ENCODE assay signal across 8 mouse cellular contexts in the genomic region with DNA sequence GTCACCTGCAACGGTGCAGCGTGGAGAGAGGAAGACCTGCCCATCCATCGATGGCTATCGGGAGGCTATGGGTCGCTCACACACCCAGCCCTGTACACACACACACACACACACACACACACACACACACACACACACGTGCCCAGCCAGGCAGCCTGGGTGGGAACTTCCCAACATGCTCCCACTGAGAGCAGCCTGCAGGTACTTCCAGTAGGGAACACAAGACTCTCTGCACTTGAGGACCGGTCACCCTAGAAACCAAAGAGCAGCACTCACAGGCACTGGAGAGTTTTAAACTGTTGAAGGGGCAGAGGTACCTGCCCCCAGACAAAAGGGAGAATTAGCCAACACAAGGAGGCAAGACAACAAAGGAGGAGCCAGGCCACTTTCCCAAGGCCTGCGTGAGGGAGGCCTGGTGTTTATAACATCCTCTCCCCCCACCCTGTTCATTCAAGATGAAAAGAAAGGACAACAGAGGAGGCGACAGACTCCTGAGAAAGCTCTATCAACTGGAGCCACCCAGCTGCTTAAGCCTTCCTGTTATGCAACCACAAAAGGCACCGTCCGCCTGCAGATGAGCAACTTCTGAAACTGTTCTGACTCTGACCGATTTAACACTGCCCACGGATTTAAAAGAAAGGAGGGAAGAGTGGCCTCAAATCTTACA.
DNase-seq lines count a peak whose midpoint lies in the region; ATAC-seq and TF ChIP-seq lines count a peak whose summit lies in the region.

No protein-coding gene starts in this region.

- H3K4me3 ChIP-seq in kidney, postnatal 0 days (replicated peaks; ENCODE audit: low read depth, low read length) = no peak overlapping the region
- H3K4me3 ChIP-seq in hindbrain, embryonic 13.5 days = peak overlapping the region; percentile 43; the same call in 1 of the 2 replicates
- H3K4me3 ChIP-seq in intestine, embryonic 15.5 days (replicated peaks) = no peak overlapping the region

- ATAC-seq in kidney, postnatal 0 days (replicated peaks; ENCODE audit: low FRiP score, low read depth) = no peak
- peak; percentile 86 for ATAC-seq in common myeloid progenitor, adult 5-6 weeks (replicated peaks; ENCODE audit: low read depth, poor library complexity, severe bottlenecking)
- no peak for ATAC-seq in hindbrain, embryonic 13.5 days (ENCODE audit: low FRiP score)
- peak; percentile 84 for ATAC-seq in megakaryocyte progenitor cell, adult 5-6 weeks (replicated peaks; ENCODE audit: poor library complexity)
- ATAC-seq in intestine, embryonic 15.5 days = no peak

- 0 out of 2 replicates have a peak, but pooled peaks cover under 1% of the 10 kb centered on the region for H3K36me3 ChIP-seq in kidney, postnatal 0 days (ENCODE audit: insufficient read depth, low read length)
- H3K36me3 ChIP-seq in hindbrain, embryonic 13.5 days = peaks cover 23% of the 10 kb centered on the region
- H3K36me3 ChIP-seq in intestine, embryonic 15.5 days = no peaks in the 10 kb centered on the region; the same call in 1 of the 2 replicates

- H3K4me2 ChIP-seq in kidney, postnatal 0 days (ENCODE audit: low read length) = peak overlapping the region; percentile 68; the same call in 1 of the 2 replicates
- peak overlapping the region; percentile 78 for H3K4me2 ChIP-seq in hindbrain, embryonic 13.5 days
- H3K4me2 ChIP-seq in intestine, embryonic 15.5 days (replicated peaks) = no peak overlapping the region

- H3K9me3 ChIP-seq in kidney, postnatal 0 days (replicated peaks; ENCODE audit: low read length) = no peaks in the 10 kb centered on the region
- no peaks in the 10 kb centered on the region for H3K9me3 ChIP-seq in hindbrain, embryonic 13.5 days
- H3K9me3 ChIP-seq in intestine, embryonic 15.5 days = no peaks in the 10 kb centered on the region

- no peak overlapping the region for H3K9ac ChIP-seq in kidney, postnatal 0 days (ENCODE audit: low read depth, low read length)
- H3K9ac ChIP-seq in hindbrain, embryonic 13.5 days = peak overlapping the region; percentile 66; the same call in 1 of the 2 replicates
- H3K9ac ChIP-seq in intestine, embryonic 15.5 days = no peak overlapping the region

- no peak overlapping the region for H3K27ac ChIP-seq in kidney, postnatal 0 days
- H3K27ac ChIP-seq in hindbrain, embryonic 13.5 days = 0 out of 2 replicates have a peak overlapping the region, but pooled peaks have one; percentile 12
- no peak overlapping the region for H3K27ac ChIP-seq in intestine, embryonic 15.5 days

- H3K27me3 ChIP-seq in kidney, postnatal 0 days (ENCODE audit: insufficient read depth, low read length) = no peaks in the 10 kb centered on the region
- H3K27me3 ChIP-seq in hindbrain, embryonic 13.5 days = peaks cover 14% of the 10 kb centered on the region
- no peaks in the 10 kb centered on the region for H3K27me3 ChIP-seq in intestine, embryonic 15.5 days (replicated peaks)

- H3K4me1 ChIP-seq in kidney, postnatal 0 days (replicated peaks; ENCODE audit: insufficient read depth, low read length) = no peaks in the 10 kb centered on the region
- peaks cover 41% of the 10 kb centered on the region for H3K4me1 ChIP-seq in hindbrain, embryonic 13.5 days (replicated peaks)
- H3K4me1 ChIP-seq in intestine, embryonic 15.5 days (replicated peaks) = 0 out of 2 replicates have a peak, but pooled peaks cover 7% of the 10 kb centered on the region

- 51% methylated on average over 13 of the region's 13 CpGs for WGBS in kidney, postnatal 0 days
- WGBS in hindbrain, embryonic 13.5 days = 31% methylated on average over 13 of the region's 13 CpGs
- 57% methylated on average over 13 of the region's 13 CpGs for WGBS in intestine, embryonic 15.5 days

- TF ChIP-seq CTCF in kidney, postnatal 0 days (IDR thresholded peaks at IDR 0.05; ENCODE audit: low read depth) = no peak

- DNase-seq in kidney, postnatal 0 days (ENCODE audit: low spot score) = peak; percentile 35
- DNase-seq in kidney, postnatal 4 days = no peak
- no peak for DNase-seq in testis, postnatal 14 days (ENCODE audit: low spot score)
- DNase-seq in kidney, adult 9 months = no peak

Comparison
In these comparisons a context has a peak if more than half of its experiments do, and no peak if none do; other contexts are left out.
1. ATAC-seq: peak in common myeloid progenitor, adult 5-6 weeks (single experiment) and megakaryocyte progenitor cell, adult 5-6 weeks (single experiment); none in kidney, postnatal 0 days (single experiment), hindbrain, embryonic 13.5 days (single experiment) and intestine, embryonic 15.5 days (single experiment).